Mouse (Mus musculus) intestine, postnatal 0 days (tissue): ENCODE measurements around the gene Wnt4. TPM values are rescaled to one million over a fixed set of nuclear protein-coding genes. Genes with fewer than 3 reads are reported as not detected.

Experiments used
- ATAC-seq: fragments of 200-750 bp; cut with Nextera tagmentation; 2 replicates; pipeline ENCODE4 v1.8.0; 2017; ENCODE audit warnings: mild to moderate bottlenecking, moderate TSS enrichment, moderate library complexity
- H3K27ac ChIP-seq: fragments of 300-500 bp; sonication (generic); 2 replicates; pipeline ENCODE4 v1.5.1; 2014; ENCODE audit warnings: mild to moderate bottlenecking, low read depth, low read length, moderate library complexity
- H3K27me3 ChIP-seq: fragments of 300-500 bp; sonication (generic); replicated peaks from 2 replicates; pipeline ENCODE4 v1.6.1; 2014; ENCODE audit warnings: low read length, mixed read lengths; ENCODE audit not compliant: control insufficient read depth, insufficient read depth
- H3K36me3 ChIP-seq: fragments of 300-500 bp; sonication (generic); 2 replicates; pipeline ENCODE4 v1.6.1; 2014; ENCODE audit warnings: mild to moderate bottlenecking, moderate library complexity; ENCODE audit not compliant: control insufficient read depth, insufficient read depth
- H3K4me1 ChIP-seq: fragments of 300-500 bp; sonication (generic); replicated peaks from 2 replicates; pipeline ENCODE4 v1.6.1; 2014; ENCODE audit warnings: antibody characterized with exemption, low read length, mixed read lengths; ENCODE audit not compliant: control insufficient read depth, insufficient read depth
- H3K4me2 ChIP-seq: fragments of 300-500 bp; sonication (generic); replicated peaks from 2 replicates; pipeline ENCODE4 v1.6.1; 2014; ENCODE audit warnings: low read depth, mild to moderate bottlenecking, moderate library complexity
- H3K4me3 ChIP-seq: fragments of 300-500 bp; sonication (generic); 2 replicates; pipeline ENCODE4 v1.5.1; 2014; ENCODE audit warnings: low read depth, low read length
- H3K9ac ChIP-seq: fragments of 300-500 bp; sonication (generic); 2 replicates; pipeline ENCODE4 v1.6.1; 2014; ENCODE audit warnings: mild to moderate bottlenecking, low read depth, low read length
- H3K9me3 ChIP-seq: fragments of 300-500 bp; sonication (generic); 2 replicates; pipeline ENCODE4 v1.6.1; 2016; ENCODE audit warnings: mixed run types; ENCODE audit not compliant: control insufficient read depth
- CTCF ChIP-seq: sonication (generic); IDR thresholded peaks from 2 replicates; pipeline ENCODE4 v1.5.1; 2016; ENCODE audit warnings: low read depth, mild to moderate bottlenecking, control low read depth, antibody characterized with exemption, moderate library complexity
- WGBS: fragments of 180-500 bp; shearing (Covaris S2); extraction: QIAGEN DNeasy Blood & Tissue Kit; methylation state at CpG from one replicate; pipeline ENCODE4 v1.1.7; 2014; 5-methylcytosine and 5-hydroxymethylcytosine counted together
- polyA plus RNA-seq: library from polyadenylated mRNA; unstranded; fragments of >200 nt; fragmentation: Nextera tagmentation; extraction: Ambion mirVana; gene quantifications from 2 replicates; pipeline ENCODE4 v1.2.1, GENCODE M21; 2015

Wnt4 gene
- polyA plus RNA-seq, 1 experiment from 2014 or later, result 2.1 TPM

DNA sequence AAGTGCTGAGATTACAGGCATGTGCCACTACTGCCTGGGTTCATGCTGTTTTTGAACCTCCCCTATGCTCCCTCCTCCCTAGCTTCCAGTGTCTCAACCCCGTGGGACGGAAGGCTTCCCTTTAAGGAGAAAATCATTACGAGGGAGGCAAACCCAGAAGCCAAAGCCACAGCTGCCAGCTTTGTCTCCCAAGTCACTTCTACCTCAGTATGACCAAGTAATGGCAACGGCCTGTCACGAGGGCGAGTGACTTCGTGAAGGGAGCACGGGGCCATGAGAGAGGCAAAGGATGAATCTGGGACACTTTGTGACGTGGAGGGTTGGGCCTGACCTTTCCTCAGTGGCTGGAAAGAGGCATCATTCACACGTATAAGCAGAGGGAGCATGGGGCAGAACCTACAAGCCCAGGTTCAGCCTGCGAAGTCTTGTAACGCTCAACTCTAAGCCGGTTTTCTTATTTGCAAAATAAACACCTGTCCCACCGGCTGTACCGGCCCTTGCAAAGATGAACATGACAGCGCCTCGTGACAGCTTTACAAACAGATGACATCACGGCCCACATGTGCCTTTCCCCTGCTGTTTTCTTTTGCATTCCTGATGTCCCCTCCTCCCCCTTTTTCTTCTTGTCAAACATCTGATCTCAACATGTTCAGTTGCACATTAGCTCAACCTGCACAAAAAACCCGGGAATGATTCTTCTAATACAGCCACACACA lies 29.9 kb downstream of the Wnt4 start:
- H3K27ac ChIP-seq, result no peak overlapping the region
- no peak for TF ChIP-seq CTCF
- H3K9me3 ChIP-seq, result no peaks in the 10 kb centered on the region
- H3K4me2 ChIP-seq, result no peak overlapping the region
- no peak overlapping the region for H3K9ac ChIP-seq
- peaks cover 6% of the 10 kb centered on the region; the same call in 1 of the 2 replicates for H3K36me3 ChIP-seq
- H3K4me3 ChIP-seq, result no peak overlapping the region
- H3K4me1 ChIP-seq, result no peaks in the 10 kb centered on the region
- ATAC-seq, result no peak
- no peaks in the 10 kb centered on the region for H3K27me3 ChIP-seq
- WGBS, result 65% methylated on average over 19 of the region's 19 CpGs

DNA sequence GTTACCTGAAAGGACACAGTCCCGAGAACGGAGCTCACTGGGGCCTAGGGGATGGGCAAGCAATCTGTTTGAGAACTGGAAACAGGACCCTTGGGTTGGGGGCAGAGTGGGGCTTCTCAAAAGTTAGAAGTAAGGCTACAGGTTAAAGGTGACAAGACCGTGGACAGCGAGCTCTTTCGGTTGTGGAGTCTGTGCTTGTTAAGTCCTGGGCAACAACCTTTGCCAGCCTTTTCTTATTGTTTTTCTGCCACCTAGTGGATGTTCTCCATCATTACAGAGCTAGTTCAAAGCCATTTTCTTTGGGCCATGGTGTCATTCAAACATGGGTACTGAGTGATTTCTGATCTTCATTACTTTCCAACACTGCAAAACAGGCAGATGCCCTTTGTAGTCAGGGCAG lies 31.1 kb downstream of the Wnt4 start:
- H3K9me3 ChIP-seq, result no peaks in the 10 kb centered on the region
- H3K4me2 ChIP-seq, result no peak overlapping the region
- no peak overlapping the region for H3K27ac ChIP-seq
- peaks cover 6% of the 10 kb centered on the region; the same call in 1 of the 2 replicates for H3K36me3 ChIP-seq
- no peaks in the 10 kb centered on the region for H3K4me1 ChIP-seq
- peak; percentile 79 for TF ChIP-seq CTCF
- no peak for ATAC-seq
- no peak overlapping the region for H3K9ac ChIP-seq
- no peaks in the 10 kb centered on the region for H3K27me3 ChIP-seq
- 43% methylated on average over 5 of the region's 5 CpGs for WGBS
- no peak overlapping the region for H3K4me3 ChIP-seq

DNA sequence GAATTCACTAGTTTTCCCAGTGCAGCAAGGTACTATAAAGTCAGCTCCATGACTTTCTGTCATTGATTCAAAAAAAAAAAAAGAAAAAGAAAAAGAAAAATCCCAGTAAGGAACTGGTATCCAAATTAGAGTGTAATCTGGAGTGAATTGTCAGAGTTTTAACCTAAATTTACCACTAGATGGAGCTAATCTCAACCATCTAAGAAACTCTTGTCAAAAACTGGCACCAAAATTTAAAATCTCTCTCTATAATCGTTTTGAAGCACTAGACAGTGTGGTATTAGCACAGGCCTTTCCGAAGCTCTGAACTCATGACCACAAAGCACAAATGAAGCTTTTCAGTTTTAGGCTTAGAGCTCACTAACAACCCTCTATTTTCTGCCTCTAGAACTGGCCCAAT lies 36.2 kb downstream of the Wnt4 start:
- no peaks in the 10 kb centered on the region for H3K27me3 ChIP-seq
- H3K4me1 ChIP-seq, result no peaks in the 10 kb centered on the region
- H3K4me3 ChIP-seq, result no peak overlapping the region
- no peak overlapping the region for H3K9ac ChIP-seq
- peak; percentile 59 for TF ChIP-seq CTCF
- H3K36me3 ChIP-seq, result peaks cover 15% of the 10 kb centered on the region; the same call in 1 of the 2 replicates
- no peak for ATAC-seq
- WGBS, result 44% methylated on average over 2 of the region's 2 CpGs
- H3K9me3 ChIP-seq, result no peaks in the 10 kb centered on the region
- H3K4me2 ChIP-seq, result no peak overlapping the region
- no peak overlapping the region for H3K27ac ChIP-seq

DNA sequence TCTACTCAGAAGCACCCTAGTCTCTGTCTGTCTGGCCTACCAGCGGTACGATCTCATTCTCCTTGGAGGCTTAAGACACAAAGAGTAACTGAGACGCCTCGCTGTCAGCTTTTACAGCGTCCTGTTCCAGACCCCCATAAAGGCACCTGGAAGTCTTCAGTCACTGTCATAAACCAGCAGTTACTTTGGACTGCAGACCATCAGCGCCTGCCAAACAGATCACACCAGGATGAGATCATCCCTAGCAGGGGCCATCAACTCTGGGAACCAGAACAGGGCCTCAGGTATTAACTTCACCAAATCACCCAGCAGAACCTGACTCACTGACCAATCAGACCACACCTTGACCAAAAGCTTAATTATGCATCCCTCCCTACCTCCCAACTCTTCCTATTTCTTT lies 37.3 kb downstream of the Wnt4 start:
- Histone ChIP-seq H3K27me3 (no peaks in the 10 kb centered on the region), H3K4me3 (no peak overlapping the region), H3K4me2 (no peak overlapping the region), H3K9me3 (no peaks in the 10 kb centered on the region), H3K27ac (no peak overlapping the region), H3K9ac (peak overlapping the region; percentile 13; the same call in 1 of the 2 replicates), H3K4me1 (no peaks in the 10 kb centered on the region), H3K36me3 (peaks cover 24% of the 10 kb centered on the region)
- TF ChIP-seq CTCF, result no peak
- ATAC-seq, result 0 out of 2 replicates have a peak, but pooled peaks have one; percentile 24
- 33% methylated on average over 6 of the region's 6 CpGs for WGBS

DNA sequence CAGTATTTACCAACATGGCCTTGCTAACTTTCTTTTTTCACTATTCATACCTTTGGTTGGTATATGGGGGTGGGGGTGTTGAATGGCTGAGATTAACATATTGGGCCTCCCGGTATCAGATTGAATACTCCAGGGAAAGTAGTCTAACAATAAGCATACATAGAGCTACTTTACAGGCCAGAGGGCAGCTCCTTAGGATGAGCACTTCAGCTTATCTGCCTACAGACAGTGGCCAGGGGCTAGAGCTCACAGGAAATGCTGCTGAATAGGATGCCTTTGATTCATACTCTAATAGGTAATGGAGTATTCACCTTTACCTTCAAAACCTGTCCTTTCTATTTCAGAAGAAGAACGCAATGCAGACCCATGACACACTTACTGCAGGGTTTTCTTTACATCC lies 37.8 kb downstream of the Wnt4 start:
- Histone ChIP-seq H3K4me2 (no peak overlapping the region), H3K4me3 (no peak overlapping the region), H3K27me3 (no peaks in the 10 kb centered on the region), H3K9me3 (no peaks in the 10 kb centered on the region), H3K9ac (no peak overlapping the region), H3K36me3 (peaks cover 29% of the 10 kb centered on the region), H3K27ac (no peak overlapping the region), H3K4me1 (no peaks in the 10 kb centered on the region)
- no peak for ATAC-seq
- 73% methylated on average over 2 of the region's 2 CpGs for WGBS
- no peak for TF ChIP-seq CTCF

DNA sequence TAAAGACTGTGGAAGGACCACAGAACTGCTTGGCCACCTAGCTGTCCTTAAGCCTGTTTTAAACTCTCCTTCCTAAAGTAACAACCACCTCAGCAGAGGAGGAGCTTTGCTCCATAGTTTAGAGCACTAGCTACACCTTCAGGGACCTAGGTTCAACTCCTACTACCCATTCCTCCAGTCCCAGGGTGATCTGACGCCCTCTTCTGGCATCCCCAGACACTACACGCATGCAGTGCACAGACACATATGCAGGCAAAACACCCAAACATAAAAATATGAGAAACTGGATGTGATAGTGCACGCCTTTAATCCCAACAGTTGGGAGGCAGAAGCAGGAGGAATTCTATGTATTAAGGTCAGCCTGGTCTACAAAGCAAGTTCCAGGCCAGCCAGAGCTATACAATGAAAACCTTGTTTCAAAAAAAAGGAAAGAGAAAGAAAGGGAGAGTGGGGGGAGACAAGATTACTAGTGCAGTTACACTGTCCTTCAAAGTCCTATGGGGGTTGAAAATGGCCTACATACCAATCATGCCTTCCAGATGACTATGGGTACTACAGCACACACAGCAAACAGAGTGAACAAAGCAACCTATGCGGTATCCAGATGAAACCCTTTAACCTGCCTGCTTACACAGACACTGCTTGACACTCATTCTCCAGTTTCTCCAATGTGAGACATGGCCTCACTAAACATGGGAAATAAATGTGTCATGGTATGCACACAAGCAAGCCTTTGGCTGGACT lies 38.9 kb downstream of the Wnt4 start:
- no peaks in the 10 kb centered on the region for H3K4me1 ChIP-seq
- H3K4me2 ChIP-seq, result no peak overlapping the region
- no peak overlapping the region for H3K4me3 ChIP-seq
- no peaks in the 10 kb centered on the region for H3K27me3 ChIP-seq
- H3K9me3 ChIP-seq, result no peaks in the 10 kb centered on the region
- 78% methylated on average over 4 of the region's 4 CpGs for WGBS
- peak; percentile 43 for TF ChIP-seq CTCF
- H3K36me3 ChIP-seq, result peaks cover 34% of the 10 kb centered on the region
- no peak overlapping the region for H3K27ac ChIP-seq
- no peak overlapping the region for H3K9ac ChIP-seq
- no peak for ATAC-seq
